Mouse (Mus musculus) CH12F3 (cell line): ENCODE results near the gene C1qtnf1.

Experiments
- in situ Hi-C: fragments of 300-500 bp; cut with MboI; formaldehyde crosslinking; loops from 2 replicates; pipeline ENCODE4 v1.14.3; 2020; ENCODE audit warnings: low sequenced_read_pairs

Gene C1qtnf1

DNA sequence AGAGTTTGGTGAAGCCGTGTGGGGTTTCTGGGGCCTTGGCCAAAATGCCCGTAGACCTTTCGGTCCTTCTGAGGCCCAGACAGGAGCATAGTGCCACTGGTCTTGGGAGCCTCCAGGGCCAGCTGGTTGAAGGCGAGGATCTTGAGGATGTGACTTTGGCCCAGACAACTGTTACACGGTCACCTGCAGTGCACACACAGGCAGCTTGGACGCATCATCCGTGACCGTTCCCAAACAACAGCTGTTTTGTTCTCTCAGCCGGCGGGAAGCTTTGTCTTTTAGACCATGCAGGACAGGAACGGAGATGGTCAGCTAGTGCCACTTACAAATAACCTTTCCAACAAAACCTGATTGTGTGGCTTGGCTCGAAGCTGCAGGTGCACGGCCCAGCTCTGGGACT is 43.7 kb downstream of the C1qtnf1 start:
- in situ Hi-C loops: no loop called here

DNA sequence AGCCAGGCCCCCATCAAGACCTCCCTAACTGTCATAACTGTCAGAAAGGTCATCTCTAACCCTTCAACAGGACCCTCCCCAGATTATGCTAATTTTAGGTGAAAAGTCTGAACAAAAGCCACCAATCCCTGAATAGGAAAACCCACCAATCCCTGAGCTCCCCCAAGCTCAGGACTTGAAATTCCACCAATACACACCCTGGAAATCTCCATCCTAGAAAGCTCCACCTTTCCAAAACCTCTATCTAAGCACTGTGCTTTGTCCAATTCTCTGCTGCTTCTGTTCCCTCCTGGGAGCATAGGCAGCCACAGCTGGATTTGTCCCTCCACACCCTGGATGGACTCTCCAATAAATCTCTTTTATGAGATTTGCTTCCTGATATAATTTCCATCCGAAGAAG is 45.2 kb downstream of the C1qtnf1 start:
- in situ Hi-C loops: no loop called here

DNA sequence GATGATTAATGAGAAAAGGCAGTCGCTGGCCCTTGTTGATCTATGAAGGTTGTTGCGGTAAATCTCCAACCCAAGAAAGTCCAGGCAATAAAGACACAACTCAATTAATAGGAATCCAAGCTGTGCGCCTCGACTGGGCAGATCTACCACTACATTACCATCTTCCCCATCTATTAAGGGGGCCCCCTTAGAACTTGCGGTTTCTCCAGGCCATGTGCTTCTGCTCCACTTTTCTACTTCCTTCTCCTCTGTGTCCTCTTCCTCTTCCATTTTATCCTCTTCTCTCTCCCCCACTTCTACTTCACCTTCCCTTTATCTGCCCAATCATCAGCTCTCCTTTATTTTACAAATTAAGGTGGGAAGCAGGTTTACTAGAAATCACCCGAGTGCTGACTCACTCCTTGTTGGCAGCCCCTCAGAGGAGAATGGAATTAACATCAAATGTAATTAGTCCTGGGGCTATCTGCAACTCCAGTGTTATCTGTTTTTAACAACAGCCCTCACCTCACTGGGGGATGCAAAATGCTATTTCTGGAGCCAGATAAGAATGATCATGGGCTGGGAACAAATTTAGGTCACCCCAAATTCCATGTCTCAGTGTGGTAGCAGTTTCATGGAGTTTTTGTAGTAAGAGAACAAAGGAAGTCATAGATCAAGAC is 46.0 kb downstream of the C1qtnf1 start:
- in situ Hi-C loops: no loop called here

DNA sequence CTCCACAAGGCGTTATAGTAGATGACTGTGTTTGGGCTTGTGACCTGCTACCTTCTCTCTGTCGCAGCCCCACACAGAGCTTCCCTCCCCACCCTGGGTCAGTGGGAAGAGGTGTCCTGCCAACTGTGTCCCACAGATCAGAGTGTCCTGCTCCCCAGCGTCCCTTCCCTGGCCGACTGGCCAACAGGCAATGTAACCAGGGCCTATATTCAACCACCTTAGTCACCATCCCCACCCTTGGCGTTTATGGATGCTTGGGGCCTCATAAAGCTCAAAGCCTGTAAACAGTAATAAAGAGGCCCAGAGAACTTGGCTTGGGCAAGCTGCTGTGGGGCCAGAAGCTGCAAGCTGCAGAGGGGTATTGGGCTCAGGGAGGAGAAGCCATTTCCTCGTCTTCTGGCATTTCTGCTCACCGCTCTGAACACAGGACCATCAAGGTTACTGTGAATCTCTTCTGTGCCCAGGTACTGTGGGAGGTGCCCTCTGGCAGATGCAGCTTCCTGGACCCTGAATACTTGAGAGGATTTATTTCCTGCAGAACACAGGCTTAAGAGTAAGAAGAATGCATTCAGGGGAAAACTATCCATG is 47.6 kb downstream of the C1qtnf1 start:
- in situ Hi-C loops: no loop called here

DNA sequence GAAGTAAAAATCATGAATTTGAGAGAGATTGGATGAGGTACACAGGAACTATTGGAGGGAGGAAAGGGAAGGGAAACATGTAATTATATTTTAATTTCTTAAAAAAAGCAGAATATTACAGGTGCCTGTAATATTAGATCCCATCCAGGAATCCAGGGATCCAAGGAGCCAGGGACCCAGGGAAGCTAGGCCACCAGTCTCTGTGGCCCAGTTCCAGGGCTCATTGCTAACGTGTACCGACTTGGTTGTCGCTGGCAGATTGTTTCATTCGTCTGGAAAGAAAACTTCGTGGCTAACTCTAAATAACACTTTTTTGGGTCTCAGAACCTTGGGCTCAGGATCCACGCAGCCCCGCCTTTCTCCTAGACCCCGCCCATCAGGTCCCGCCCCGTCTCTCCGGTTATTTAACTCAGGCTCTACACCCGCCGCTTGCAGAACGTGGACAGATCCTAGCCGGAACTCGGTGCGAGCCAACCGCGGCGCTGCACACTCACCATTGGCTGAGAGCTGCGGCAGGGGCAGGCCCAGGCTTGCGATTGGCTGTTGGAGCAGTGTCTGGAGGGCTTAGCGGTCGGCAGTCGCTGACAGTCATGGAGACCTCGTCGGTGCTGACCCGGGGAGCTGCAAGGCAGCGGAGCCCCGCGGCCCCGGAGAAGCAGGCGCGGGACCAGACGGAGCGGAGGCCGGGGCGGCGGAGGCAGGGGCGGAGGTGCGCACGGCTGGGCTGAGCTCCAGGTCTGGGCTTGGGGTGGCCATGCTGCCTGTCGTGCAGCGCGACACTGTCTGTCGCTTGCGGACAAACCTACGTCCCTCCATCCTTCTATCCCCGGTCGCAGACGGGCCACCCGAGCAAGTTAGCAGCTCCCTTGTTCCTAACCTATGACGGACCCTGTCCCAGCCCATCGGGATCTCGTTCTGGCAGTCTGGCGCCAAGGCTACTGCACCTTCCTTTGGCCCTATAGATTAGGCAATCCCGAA is 48.7 kb downstream of the C1qtnf1 start, which contains the start of gene Engase:
TSS of gene Engase (plus strand) at position 434 of the 978 bp plus-strand sequence.
- in situ Hi-C loops: no loop called here

GRCm38 (mm10) chr11:118479776-118480175 is 51.8 kb downstream of the C1qtnf1 start:
- in situ Hi-C loops: no loop called here

DNA sequence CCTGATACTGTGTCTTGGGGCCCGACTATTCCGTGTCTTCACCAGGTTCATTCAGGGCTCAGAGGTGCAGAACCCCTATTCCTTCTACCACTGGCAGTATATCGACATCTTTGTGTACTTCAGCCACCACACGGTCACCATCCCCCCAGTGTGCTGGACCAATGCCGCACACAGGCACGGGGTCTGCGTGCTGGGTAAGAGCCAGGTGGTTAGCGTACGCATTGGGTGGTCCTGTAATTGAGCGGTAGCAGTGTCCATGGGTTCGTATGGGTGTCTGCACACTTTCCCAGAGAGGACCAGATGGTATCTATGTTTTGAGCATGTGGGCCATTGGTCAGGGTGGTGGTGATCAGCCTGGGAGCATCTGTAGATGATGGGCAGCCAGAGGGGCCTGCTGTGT is 53.2 kb downstream of the C1qtnf1 start:
- in situ Hi-C loops: no loop called here

DNA sequence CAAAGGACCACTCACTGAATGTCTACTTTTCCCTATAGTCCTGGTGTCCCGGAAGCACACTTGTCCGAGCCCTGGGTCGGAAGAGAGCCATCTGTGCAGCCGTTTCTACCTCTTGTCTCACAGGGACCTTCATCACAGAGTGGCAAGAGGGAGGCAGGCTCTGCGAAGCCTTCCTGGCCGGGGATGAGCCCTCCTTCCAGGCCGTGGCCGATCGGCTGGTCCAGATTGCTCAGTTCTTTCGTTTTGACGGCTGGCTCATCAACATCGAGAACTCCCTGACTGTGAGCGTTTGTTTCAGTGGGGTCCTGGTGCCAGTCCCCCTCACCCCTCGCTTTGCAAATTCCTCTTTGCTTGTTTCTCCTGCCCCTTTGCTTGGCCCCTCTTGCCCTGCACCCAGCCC is 53.7 kb downstream of the C1qtnf1 start:
- in situ Hi-C loops: no loop called here

- in situ Hi-C loops: no loop called here
These were observed 56.2 kb downstream of the C1qtnf1 start for GRCm38 (mm10) chr11:118484169-118484568.

DNA sequence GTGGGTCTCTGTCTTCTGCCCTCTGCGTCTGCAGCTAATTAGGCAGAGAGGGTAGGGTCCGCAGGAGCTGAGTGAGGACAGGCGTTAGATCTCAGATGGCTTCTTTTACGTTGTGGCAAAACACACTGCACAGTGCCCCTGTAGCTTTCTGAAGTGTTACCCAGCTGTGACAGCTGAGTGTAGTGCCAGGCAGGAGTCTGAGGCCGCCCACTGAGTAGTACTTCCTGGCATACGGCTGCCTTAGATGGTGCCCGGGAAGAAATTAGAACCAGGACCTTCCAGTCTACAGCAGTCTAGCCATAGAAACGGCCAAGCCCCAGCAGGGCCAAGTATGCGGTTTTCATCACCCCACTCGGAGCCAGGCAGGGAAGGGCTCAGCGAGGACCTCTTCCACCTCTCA is 57.3 kb downstream of the C1qtnf1 start:
- in situ Hi-C loops: no loop called here

- in situ Hi-C loops: no loop called here
These were observed 57.8 kb downstream of the C1qtnf1 start for GRCm38 (mm10) chr11:118485780-118486179.

GRCm38 (mm10) chr11:118486281-118486680 is 58.3 kb downstream of the C1qtnf1 start:
- in situ Hi-C loops: no loop called here

DNA sequence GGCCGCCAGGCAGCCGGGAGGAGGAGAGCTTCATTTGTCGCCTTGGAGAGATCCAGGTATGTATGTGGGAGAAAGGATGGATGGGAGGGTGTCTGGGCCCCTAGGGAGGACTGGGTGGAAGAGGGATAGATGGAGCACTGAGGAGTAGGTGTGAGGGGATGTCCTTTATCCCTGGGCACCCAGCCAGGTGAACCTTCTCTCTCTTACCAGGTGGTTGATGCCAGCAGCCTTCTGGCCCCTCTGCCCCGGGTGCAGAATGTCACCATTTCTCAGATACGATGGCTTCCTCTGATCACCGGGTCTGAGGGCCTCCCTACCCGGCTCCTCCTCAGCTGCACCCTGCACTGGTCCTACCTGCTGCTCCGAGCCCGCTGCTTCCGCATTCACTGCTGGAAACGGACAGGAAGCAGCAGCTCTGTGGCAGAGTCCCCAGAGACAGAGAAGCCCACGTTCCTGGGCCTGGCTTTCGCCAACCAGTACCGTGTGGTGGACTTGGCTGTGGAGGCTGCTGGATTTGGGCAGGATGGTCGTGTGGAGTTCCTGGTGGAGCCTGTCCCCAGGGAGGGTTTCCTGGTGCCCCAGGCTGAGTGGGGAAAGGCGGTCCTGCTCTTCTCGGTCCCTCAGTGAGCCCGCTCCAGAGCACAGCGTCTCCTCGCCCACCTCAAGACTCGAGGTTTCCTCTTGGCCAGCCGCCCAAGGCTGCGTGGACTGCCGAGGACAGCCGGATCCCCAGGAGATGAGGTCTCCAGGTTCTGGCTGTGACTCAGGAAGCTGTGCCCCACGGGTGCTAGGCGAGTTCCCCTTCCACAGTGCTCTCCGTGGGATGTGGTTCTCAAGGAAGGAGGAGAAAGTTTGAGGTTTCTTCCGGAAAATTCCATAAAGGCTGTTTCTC is 59.1 kb downstream of the C1qtnf1 start:
- in situ Hi-C loops: no loop called here

- in situ Hi-C loops: no loop called here
These were observed 60.3 kb downstream of the C1qtnf1 start for GRCm38 (mm10) chr11:118488191-118488906.

- in situ Hi-C loops: no loop called here
These were observed 60.9 kb downstream of the C1qtnf1 start for GRCm38 (mm10) chr11:118488907-118489270.

GRCm38 (mm10) chr11:118490566-118491218 is 62.7 kb downstream of the C1qtnf1 start:
- in situ Hi-C loops: no loop called here

- in situ Hi-C loops: no loop called here
These were observed 63.2 kb downstream of the C1qtnf1 start for GRCm38 (mm10) chr11:118491230-118491629.

DNA sequence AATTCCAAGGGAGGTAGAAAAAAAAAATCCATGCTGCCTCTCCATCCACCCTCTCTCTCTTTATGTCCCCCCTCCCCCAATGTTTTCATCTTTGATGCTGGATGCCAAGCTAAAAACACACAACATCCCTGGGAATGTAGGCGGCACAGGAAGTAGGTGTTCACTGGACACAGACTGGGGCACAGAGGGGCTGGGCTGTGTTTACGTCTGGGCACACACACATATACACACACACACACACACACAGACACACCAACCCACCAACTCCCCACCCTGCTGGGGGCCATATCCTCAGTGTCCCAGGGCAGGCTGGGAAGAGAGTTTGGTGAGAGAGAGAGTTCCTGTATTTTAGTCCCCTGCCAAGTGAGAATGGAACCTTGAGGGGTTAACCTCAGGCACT is 65.5 kb downstream of the C1qtnf1 start:
- in situ Hi-C loops: no loop called here

DNA sequence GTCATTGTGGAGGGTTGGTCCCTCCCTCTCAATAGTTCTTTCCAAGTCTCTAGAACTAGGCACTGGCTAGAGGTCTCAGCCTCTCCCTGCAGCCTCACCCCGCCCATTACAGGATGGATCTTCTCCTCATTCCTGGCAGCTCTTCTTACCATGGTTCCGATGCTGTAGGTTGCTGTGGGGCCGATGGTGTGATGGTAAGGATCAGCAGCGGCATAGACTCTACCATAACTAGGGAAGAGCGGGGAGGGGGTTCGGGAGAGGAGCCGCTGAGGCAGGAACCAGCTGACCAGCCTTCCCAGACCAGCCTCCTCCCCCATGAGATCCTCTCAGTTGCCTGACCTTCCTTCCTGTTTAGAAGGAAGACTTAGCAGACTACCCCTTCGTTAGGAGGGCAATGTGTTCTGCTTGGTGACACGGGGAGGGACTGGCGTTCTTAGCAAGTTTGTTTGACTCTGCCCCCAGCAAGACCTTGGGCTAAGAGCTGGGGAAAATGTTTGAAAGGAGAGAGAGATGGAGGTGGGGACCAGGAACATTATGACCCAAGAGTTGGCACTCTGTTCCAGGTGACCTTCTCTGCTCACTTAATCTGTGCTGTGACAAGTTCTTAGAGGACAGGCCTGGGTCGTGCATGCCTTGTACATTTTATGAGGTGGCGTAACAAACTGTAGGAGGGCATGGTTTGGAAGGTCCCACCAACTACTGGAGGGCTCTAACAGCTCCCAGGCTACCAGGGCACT is 66.2 kb downstream of the C1qtnf1 start:
- in situ Hi-C loops: no loop called here
